Mouse (Mus musculus): ENCODE results near the gene Strn. TPM values are rescaled to one million over a fixed set of nuclear protein-coding genes. Genes with fewer than 3 reads are reported as not detected.

Gene Strn
- polyA plus RNA-seq (2014; fragmentation: Nextera tagmentation; extraction: Ambion mirVana), result 7.8 and 8.4 TPM in 2 replicates

- ATAC-seq (replicated peaks; ENCODE audit: low FRiP score, low TSS enrichment, low read depth), result no peak
- 38% methylated on average over 4 of the region's 4 CpGs for WGBS
- no peaks in the 10 kb centered on the region for H3K36me3 ChIP-seq (ENCODE audit: control insufficient read depth, insufficient read depth, low read length)
Observed at GRCm38 (mm10) chr17:78737096-78737495, at the start of gene Strn. TSS of gene Strn (minus strand) at chr17:78737196.

GRCm38 (mm10) chr17:78778765-78779164 lies 41.8 kb upstream of the Strn start:
- H3K27me3 ChIP-seq (replicated peaks; ENCODE audit: control insufficient read depth, insufficient read depth, low read length), result no peaks in the 10 kb centered on the region
- no peak overlapping the region for H3K4me3 ChIP-seq (ENCODE audit: low read depth, low read length)
- 89% methylated on average over 1 of the region's 1 CpGs for WGBS
- H3K36me3 ChIP-seq (ENCODE audit: control insufficient read depth, insufficient read depth, low read length), result peaks cover 7% of the 10 kb centered on the region; the same call in 1 of the 2 replicates
- H3K9me3 ChIP-seq (ENCODE audit: control insufficient read depth, low read length), result no peaks in the 10 kb centered on the region
- no peak for DNase-seq (ENCODE audit: low spot score)
- no peaks in the 10 kb centered on the region for H3K4me1 ChIP-seq (replicated peaks; ENCODE audit: control insufficient read depth, insufficient read depth, low read length)
- H3K27ac ChIP-seq (ENCODE audit: low read depth), result no peak overlapping the region
- H3K4me2 ChIP-seq (ENCODE audit: low read length), result no peak overlapping the region
- no peak for ATAC-seq (replicated peaks; ENCODE audit: low FRiP score, low TSS enrichment, low read depth)
- H3K9ac ChIP-seq (ENCODE audit: low read length), result no peak overlapping the region

More at GRCm38 (mm10) chr17:78737096-78737495, at the start of gene Strn:
- Histone ChIP-seq H3K9ac (ENCODE audit: low read length) (peak within 1 kb of the TSS; percentile 84), H3K27ac (ENCODE audit: low read depth) (peak within 1 kb of the TSS; percentile 86), H3K4me1 (replicated peaks; ENCODE audit: control insufficient read depth, insufficient read depth, low read length) (peaks cover 11% of the 10 kb centered on the region), H3K4me2 (ENCODE audit: low read length) (peak within 1 kb of the TSS; percentile 64), H3K9me3 (ENCODE audit: control insufficient read depth, low read length) (no peaks in the 10 kb centered on the region), H3K4me3 (ENCODE audit: low read depth, low read length) (peak within 1 kb of the TSS; percentile 89), H3K27me3 (replicated peaks; ENCODE audit: control insufficient read depth, insufficient read depth, low read length) (no peaks in the 10 kb centered on the region)
- no peak for DNase-seq (ENCODE audit: low spot score)

GRCm38 (mm10) chr17:78772317-78772716 lies 35.3 kb upstream of the Strn start:
- DNase-seq (ENCODE audit: low spot score), result no peak
- no peak overlapping the region for H3K9ac ChIP-seq (ENCODE audit: low read length)
- 89% methylated on average over 2 of the region's 2 CpGs for WGBS
- ATAC-seq (replicated peaks; ENCODE audit: low FRiP score, low TSS enrichment, low read depth), result no peak
- no peak overlapping the region for H3K27ac ChIP-seq (ENCODE audit: low read depth)
- no peak overlapping the region for H3K4me2 ChIP-seq (ENCODE audit: low read length)
- no peaks in the 10 kb centered on the region for H3K4me1 ChIP-seq (replicated peaks; ENCODE audit: control insufficient read depth, insufficient read depth, low read length)
- no peak overlapping the region for H3K4me3 ChIP-seq (ENCODE audit: low read depth, low read length)
- H3K9me3 ChIP-seq (ENCODE audit: control insufficient read depth, low read length), result no peaks in the 10 kb centered on the region
- peaks cover 8% of the 10 kb centered on the region for H3K36me3 ChIP-seq (ENCODE audit: control insufficient read depth, insufficient read depth, low read length)
- no peaks in the 10 kb centered on the region for H3K27me3 ChIP-seq (replicated peaks; ENCODE audit: control insufficient read depth, insufficient read depth, low read length)

- no peak for DNase-seq (ENCODE audit: low spot score)
- Histone ChIP-seq H3K9ac (ENCODE audit: low read length) (no peak overlapping the region), H3K27ac (ENCODE audit: low read depth) (no peak overlapping the region), H3K36me3 (ENCODE audit: control insufficient read depth, insufficient read depth, low read length) (peaks cover 16% of the 10 kb centered on the region), H3K4me1 (replicated peaks; ENCODE audit: control insufficient read depth, insufficient read depth, low read length) (no peaks in the 10 kb centered on the region), H3K27me3 (replicated peaks; ENCODE audit: control insufficient read depth, insufficient read depth, low read length) (no peaks in the 10 kb centered on the region), H3K9me3 (ENCODE audit: control insufficient read depth, low read length) (no peaks in the 10 kb centered on the region), H3K4me2 (ENCODE audit: low read length) (no peak overlapping the region), H3K4me3 (ENCODE audit: low read depth, low read length) (no peak overlapping the region)
- ATAC-seq (replicated peaks; ENCODE audit: low FRiP score, low TSS enrichment, low read depth), result no peak
- 61% methylated on average over 7 of the region's 7 CpGs for WGBS
Observed at GRCm38 (mm10) chr17:78770932-78771331, 33.9 kb upstream of the Strn start.

- no peaks in the 10 kb centered on the region for H3K4me1 ChIP-seq (replicated peaks; ENCODE audit: control insufficient read depth, insufficient read depth, low read length)
- no peak overlapping the region for H3K4me3 ChIP-seq (ENCODE audit: low read depth, low read length)
- ATAC-seq (replicated peaks; ENCODE audit: low FRiP score, low TSS enrichment, low read depth), result no peak
- no peaks in the 10 kb centered on the region for H3K27me3 ChIP-seq (replicated peaks; ENCODE audit: control insufficient read depth, insufficient read depth, low read length)
- H3K9me3 ChIP-seq (ENCODE audit: control insufficient read depth, low read length), result no peaks in the 10 kb centered on the region
- no peak overlapping the region for H3K9ac ChIP-seq (ENCODE audit: low read length)
- H3K36me3 ChIP-seq (ENCODE audit: control insufficient read depth, insufficient read depth, low read length), result peaks cover 30% of the 10 kb centered on the region
- H3K4me2 ChIP-seq (ENCODE audit: low read length), result no peak overlapping the region
- DNase-seq (ENCODE audit: low spot score), result no peak
- WGBS, result 83% methylated on average over 3 of the region's 3 CpGs
- no peak overlapping the region for H3K27ac ChIP-seq (ENCODE audit: low read depth)
Observed at GRCm38 (mm10) chr17:78769341-78769740, 32.3 kb upstream of the Strn start.

GRCm38 (mm10) chr17:78768937-78769336 lies 31.9 kb upstream of the Strn start:
- Histone ChIP-seq H3K36me3 (ENCODE audit: control insufficient read depth, insufficient read depth, low read length) (peaks cover 32% of the 10 kb centered on the region), H3K9ac (ENCODE audit: low read length) (no peak overlapping the region), H3K27me3 (replicated peaks; ENCODE audit: control insufficient read depth, insufficient read depth, low read length) (no peaks in the 10 kb centered on the region), H3K4me1 (replicated peaks; ENCODE audit: control insufficient read depth, insufficient read depth, low read length) (no peaks in the 10 kb centered on the region), H3K4me2 (ENCODE audit: low read length) (no peak overlapping the region), H3K27ac (ENCODE audit: low read depth) (no peak overlapping the region), H3K9me3 (ENCODE audit: control insufficient read depth, low read length) (no peaks in the 10 kb centered on the region), H3K4me3 (ENCODE audit: low read depth, low read length) (no peak overlapping the region)
- ATAC-seq (replicated peaks; ENCODE audit: low FRiP score, low TSS enrichment, low read depth) (no peak), DNase-seq (ENCODE audit: low spot score) (no peak)
- 75% methylated on average over 2 of the region's 2 CpGs for WGBS

GRCm38 (mm10) chr17:78767546-78767945 lies 30.6 kb upstream of the Strn start:
- Histone ChIP-seq H3K9ac (ENCODE audit: low read length) (no peak overlapping the region), H3K4me2 (ENCODE audit: low read length) (no peak overlapping the region), H3K4me1 (replicated peaks; ENCODE audit: control insufficient read depth, insufficient read depth, low read length) (no peaks in the 10 kb centered on the region), H3K9me3 (ENCODE audit: control insufficient read depth, low read length) (no peaks in the 10 kb centered on the region), H3K36me3 (ENCODE audit: control insufficient read depth, insufficient read depth, low read length) (peaks cover 35% of the 10 kb centered on the region), H3K27me3 (replicated peaks; ENCODE audit: control insufficient read depth, insufficient read depth, low read length) (no peaks in the 10 kb centered on the region), H3K27ac (ENCODE audit: low read depth) (no peak overlapping the region), H3K4me3 (ENCODE audit: low read depth, low read length) (no peak overlapping the region)
- ATAC-seq (replicated peaks; ENCODE audit: low FRiP score, low TSS enrichment, low read depth) (no peak), DNase-seq (ENCODE audit: low spot score) (no peak)
- 74% methylated on average over 8 of the region's 8 CpGs for WGBS

- no peaks in the 10 kb centered on the region for H3K4me1 ChIP-seq (replicated peaks; ENCODE audit: control insufficient read depth, insufficient read depth, low read length)
- H3K4me2 ChIP-seq (ENCODE audit: low read length), result no peak overlapping the region
- peaks cover 36% of the 10 kb centered on the region for H3K36me3 ChIP-seq (ENCODE audit: control insufficient read depth, insufficient read depth, low read length)
- H3K27me3 ChIP-seq (replicated peaks; ENCODE audit: control insufficient read depth, insufficient read depth, low read length), result no peaks in the 10 kb centered on the region
- no peak overlapping the region for H3K9ac ChIP-seq (ENCODE audit: low read length)
- no peaks in the 10 kb centered on the region for H3K9me3 ChIP-seq (ENCODE audit: control insufficient read depth, low read length)
- no peak overlapping the region for H3K27ac ChIP-seq (ENCODE audit: low read depth)
- no peak for DNase-seq (ENCODE audit: low spot score)
- H3K4me3 ChIP-seq (ENCODE audit: low read depth, low read length), result no peak overlapping the region
- 62% methylated on average over 7 of the region's 7 CpGs for WGBS
- ATAC-seq (replicated peaks; ENCODE audit: low FRiP score, low TSS enrichment, low read depth), result no peak
Observed at GRCm38 (mm10) chr17:78766084-78766483, 29.1 kb upstream of the Strn start.

- Histone ChIP-seq H3K9ac (ENCODE audit: low read length) (no peak overlapping the region), H3K36me3 (ENCODE audit: control insufficient read depth, insufficient read depth, low read length) (peaks cover 28% of the 10 kb centered on the region; the same call in 1 of the 2 replicates), H3K4me2 (ENCODE audit: low read length) (no peak overlapping the region), H3K9me3 (ENCODE audit: control insufficient read depth, low read length) (no peaks in the 10 kb centered on the region), H3K27me3 (replicated peaks; ENCODE audit: control insufficient read depth, insufficient read depth, low read length) (no peaks in the 10 kb centered on the region), H3K27ac (ENCODE audit: low read depth) (no peak overlapping the region), H3K4me1 (replicated peaks; ENCODE audit: control insufficient read depth, insufficient read depth, low read length) (no peaks in the 10 kb centered on the region), H3K4me3 (ENCODE audit: low read depth, low read length) (no peak overlapping the region)
- WGBS, result 89% methylated on average over 5 of the region's 5 CpGs
- DNase-seq (ENCODE audit: low spot score) (no peak), ATAC-seq (replicated peaks; ENCODE audit: low FRiP score, low TSS enrichment, low read depth) (no peak)
Observed at GRCm38 (mm10) chr17:78763272-78763671, 26.3 kb upstream of the Strn start.

Data from intestine, embryonic 14.5 days (tissue).